Mouse (Mus musculus) MEL (cell line): Measurements from ENCODE around the gene Soat2. TPM values are rescaled to one million over a fixed set of nuclear protein-coding genes. Genes with fewer than 3 reads are reported as not detected.
A peak's percentile ranks its signal among the peaks of the same experiment; 100 is the strongest.

ENCODE experiments used
- DNase-seq: peaks from one replicate; pipeline ENCODE4 v3.0.0; 2011; ENCODE audit warnings: low read depth, low spot score
- H3K27ac ChIP-seq: 2 replicates; pipeline ENCODE4 v1.5.1; 2012; ENCODE audit warnings: low read depth, mild to moderate bottlenecking, control low read depth, low read length, moderate library complexity; ENCODE audit not compliant: control insufficient read depth
- H3K27me3 ChIP-seq, 2 experiments: fragments of 150-350 bp in 1 of 2; sonication (generic) in 1 of 2; 2 replicates each; pipeline ENCODE4 v1.6.1; 2012; ENCODE audit warnings: low read length in 2 of 2, mild to moderate bottlenecking in 2 of 2, improper control_type of control experiment in 1 of 2, moderate library complexity in 1 of 2; ENCODE audit not compliant: insufficient read depth in 2 of 2, control insufficient read depth in 1 of 2
- H3K36me3 ChIP-seq, 2 experiments: 2 replicates each; pipeline ENCODE4 v1.6.1; 2012 to 2014; ENCODE audit warnings: low read length in 2 of 2, improper control_type of control experiment in 1 of 2, inconsistent platforms in 1 of 2, mild to moderate bottlenecking in 1 of 2; ENCODE audit not compliant: insufficient read depth in 2 of 2, control insufficient read depth in 1 of 2
- H3K4me1 ChIP-seq, 2 experiments: fragments of 150-350 bp in 1 of 2; sonication (generic) in 1 of 2; 2 replicates each; pipeline ENCODE4 v1.6.1; 2012; ENCODE audit warnings: low read length in 2 of 2, improper control_type of control experiment in 1 of 2, mild to moderate bottlenecking in 1 of 2; ENCODE audit not compliant: insufficient read depth in 2 of 2, control insufficient read depth in 1 of 2
- H3K4me3 ChIP-seq, 2 experiments: fragments of 150-350 bp in 1 of 2; sonication (generic) in 1 of 2; 2 replicates each; pipeline ENCODE4 v1.5.1; 2012; ENCODE audit warnings: low read depth in 2 of 2, low read length in 2 of 2, mild to moderate bottlenecking in 2 of 2, moderate library complexity in 2 of 2, control low read depth in 1 of 2, improper control_type of control experiment in 1 of 2; ENCODE audit not compliant: control insufficient read depth in 1 of 2, insufficient read depth in 1 of 2
- H3K79me2 ChIP-seq: 2 replicates; pipeline ENCODE4 v1.6.1; 2012; ENCODE audit warnings: mild to moderate bottlenecking, low read length, moderate library complexity; ENCODE audit not compliant: control insufficient read depth, poor library complexity, insufficient read depth
- H3K9ac ChIP-seq: 2 replicates; pipeline ENCODE4 v1.6.1; 2012; ENCODE audit warnings: low read depth, mild to moderate bottlenecking, control low read depth, low read length, moderate library complexity; ENCODE audit not compliant: control insufficient read depth, poor library complexity, severe bottlenecking
- H3K9me3 ChIP-seq: fragments of 150-350 bp; sonication (generic); replicated peaks from 2 replicates; pipeline ENCODE4 v1.6.1; 2012; ENCODE audit warnings: mild to moderate bottlenecking, low read length, improper control_type of control experiment, moderate library complexity; ENCODE audit not compliant: insufficient read depth
- BHLHE40 ChIP-seq: IDR thresholded peaks from 2 replicates; pipeline ENCODE4 v1.6.1; 2012; ENCODE audit warnings: low read depth, mild to moderate bottlenecking, inconsistent platforms, low read length, improper control_type of control experiment, borderline replicate concordance
- CHD1 ChIP-seq: IDR thresholded peaks from 2 replicates; pipeline ENCODE4 v1.6.1; 2012; ENCODE audit warnings: low read depth, mild to moderate bottlenecking, inconsistent platforms, low read length, improper control_type of control experiment
- CTCF ChIP-seq, 3 experiments: IDR thresholded peaks in 2 of 3; conservative IDR thresholded peaks in 1 of 3; 2 replicates each; pipeline ENCODE4 v1.5.1; 2011 to 2012; ENCODE audit warnings: low read length in 3 of 3, low read depth in 2 of 3, mild to moderate bottlenecking in 2 of 3, improper control_type of control experiment in 1 of 3, inconsistent platforms in 1 of 3, mixed read lengths in 1 of 3, moderate library complexity in 1 of 3; ENCODE audit not compliant: control insufficient read depth in 1 of 3, insufficient read depth in 1 of 3, poor library complexity in 1 of 3, severe bottlenecking in 1 of 3
- ETS1 ChIP-seq: IDR thresholded peaks from 2 replicates; pipeline ENCODE4 v1.6.1; 2012; ENCODE audit warnings: low read depth, mild to moderate bottlenecking, inconsistent platforms, low read length, improper control_type of control experiment, moderate library complexity
- HCFC1 ChIP-seq: IDR thresholded peaks from 2 replicates; pipeline ENCODE4 v1.6.1; 2012; ENCODE audit warnings: low read depth, mild to moderate bottlenecking, inconsistent platforms, low read length, improper control_type of control experiment, moderate library complexity
- MAFK ChIP-seq: IDR thresholded peaks from 2 replicates; pipeline ENCODE4 v1.6.1; 2011; ENCODE audit warnings: low read depth, mild to moderate bottlenecking, low read length, improper control_type of control experiment, borderline replicate concordance
- MAZ ChIP-seq: IDR thresholded peaks from 2 replicates; pipeline ENCODE4 v1.6.1; 2012; ENCODE audit warnings: low read depth, mild to moderate bottlenecking, inconsistent platforms, low read length, improper control_type of control experiment
- MXI1 ChIP-seq: IDR thresholded peaks from 2 replicates; pipeline ENCODE4 v1.6.1; 2011; ENCODE audit warnings: mild to moderate bottlenecking, low read depth, low read length, improper control_type of control experiment
- MYB ChIP-seq: IDR thresholded peaks from 2 replicates; pipeline ENCODE4 v1.6.1; 2011; ENCODE audit warnings: mild to moderate bottlenecking, low read depth, low read length, improper control_type of control experiment
- NELFE ChIP-seq: IDR thresholded peaks from 2 replicates; pipeline ENCODE4 v1.6.1; 2011; ENCODE audit warnings: low read depth, low read length, improper control_type of control experiment
- NRF1 ChIP-seq: IDR thresholded peaks from 2 replicates; pipeline ENCODE4 v1.6.1; 2014; ENCODE audit warnings: low read depth, mild to moderate bottlenecking, inconsistent platforms, low read length, improper control_type of control experiment, moderate library complexity; ENCODE audit not compliant: poor library complexity, insufficient read depth, severe bottlenecking
- RAD21 ChIP-seq: IDR thresholded peaks from 2 replicates; pipeline ENCODE4 v1.6.1; 2011; ENCODE audit warnings: mild to moderate bottlenecking, low read depth, low read length, improper control_type of control experiment
- SIN3A ChIP-seq: IDR thresholded peaks from 2 replicates; pipeline ENCODE4 v1.6.1; 2012; ENCODE audit warnings: low read length, improper control_type of control experiment, inconsistent platforms
- SMC3 ChIP-seq: IDR thresholded peaks from 2 replicates; pipeline ENCODE4 v1.6.1; 2011; ENCODE audit warnings: low read depth, low read length, improper control_type of control experiment
- TBP ChIP-seq: IDR thresholded peaks from 2 replicates; pipeline ENCODE4 v1.8.0; 2011; ENCODE audit warnings: low read depth, low read length, improper control_type of control experiment
- UBTF ChIP-seq: IDR thresholded peaks from 2 replicates; pipeline ENCODE4 v1.6.1; 2012; ENCODE audit warnings: low read depth, mild to moderate bottlenecking, inconsistent platforms, low read length, improper control_type of control experiment, moderate library complexity, borderline replicate concordance; ENCODE audit not compliant: insufficient read depth
- USF1 ChIP-seq: IDR thresholded peaks from 2 replicates; pipeline ENCODE4 v1.6.1; 2014; ENCODE audit warnings: low read depth, mild to moderate bottlenecking, inconsistent platforms, low read length, improper control_type of control experiment, moderate library complexity
- USF2 ChIP-seq, 2 experiments: IDR thresholded peaks; 2 replicates each; pipeline ENCODE4 v1.6.1; 2011 to 2012; ENCODE audit warnings: improper control_type of control experiment in 2 of 2, low read length in 2 of 2, borderline replicate concordance in 1 of 2, inconsistent platforms in 1 of 2, low read depth in 1 of 2, mild to moderate bottlenecking in 1 of 2; ENCODE audit not compliant: insufficient read depth in 1 of 2
- ZNF384 ChIP-seq: IDR thresholded peaks from 2 replicates; pipeline ENCODE4 v1.6.1; 2012; ENCODE audit warnings: low read depth, mild to moderate bottlenecking, inconsistent platforms, low read length, improper control_type of control experiment
- polyA plus RNA-seq, 2 experiments: library from polyadenylated mRNA; stranded (reverse) in 1 of 2; unstranded in 1 of 2; fragments of >175 nt in 1 of 2; fragments of >200 nt in 1 of 2; gene quantifications; 2 replicates each; pipeline versions ENCODE4 v1.2.1 to v1.2.4; 2012; ENCODE audit warnings: low replicate concordance in 2 of 2, low read depth in 1 of 2; ENCODE audit not compliant: insufficient read length in 2 of 2, insufficient read depth in 1 of 2, missing spikeins in 1 of 2
- total RNA-seq: library from RNA; depleted of rRNA; stranded (reverse); fragments of 300-350 nt; gene quantifications from 2 replicates; pipeline ENCODE4 v1.2.3, GENCODE M21; 2012

Gene Soat2
- total and polyA plus RNA-seq, 3 experiments, result 20.0 to 44.8 TPM; not detected in 1

DNA sequence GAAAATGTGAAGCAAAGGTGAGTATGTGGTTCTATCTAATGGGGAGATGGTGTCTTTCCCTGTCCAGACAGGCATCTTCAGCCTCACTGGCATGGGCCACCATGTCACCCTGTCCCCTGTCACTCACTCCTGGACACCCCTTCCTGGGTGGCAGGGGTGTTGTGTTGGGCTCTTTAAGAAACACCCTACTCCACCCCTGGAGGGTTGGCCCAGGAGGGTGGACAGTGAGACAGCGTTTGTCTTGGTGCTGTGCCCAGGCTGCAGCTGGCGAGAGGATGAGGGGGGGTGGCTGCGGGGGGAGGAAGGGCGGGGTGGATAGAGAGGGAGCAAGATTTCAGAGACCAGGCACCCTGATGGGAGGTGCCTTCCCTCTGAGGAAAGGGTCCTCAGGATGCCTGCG, 45.0 kb upstream of the Soat2 start:
- no peak for TF ChIP-seq SMC3
- TF ChIP-seq UBTF, result no peak
- TF ChIP-seq CHD1, result no peak
- TF ChIP-seq MAZ, result no peak
- no peak for TF ChIP-seq ZNF384
- no peak for TF ChIP-seq NRF1
- TF ChIP-seq MAFK, result no peak
- no peak for TF ChIP-seq USF2 (IDR thresholded peaks at IDR 0.05; ENCODE audit: borderline replicate concordance in 1 of 2, insufficient read depth in 1 of 2, low read depth in 1 of 2, low read length in 2 of 2)
- no peak for TF ChIP-seq SIN3A
- no peak for TF ChIP-seq ETS1
- TF ChIP-seq MYB, result no peak
- TF ChIP-seq MXI1, result no peak
- no peak for TF ChIP-seq NELFE
- TF ChIP-seq RAD21, result no peak
- TF ChIP-seq BHLHE40, result no peak
- TF ChIP-seq HCFC1, result no peak
- TF ChIP-seq CTCF (IDR thresholded peaks at IDR 0.05 in 2 of 3, conservative IDR thresholded peaks at IDR 0.05 in 1 of 3; ENCODE audit: control insufficient read depth in 1 of 3, insufficient read depth in 1 of 3, low read depth in 2 of 3, low read length in 3 of 3, poor library complexity in 1 of 3, severe bottlenecking in 1 of 3), result no peak
- Histone ChIP-seq H3K36me3 (peaks cover 0 to 11% of the 10 kb centered on the region in 2 experiments; a peak in 2 of 4 replicates), H3K27ac (no peak overlapping the region), H3K9ac (no peak overlapping the region), H3K27me3 (no peaks in the 10 kb centered on the region), H3K4me3 (no peak overlapping the region), H3K4me1 (peaks cover 19 to 29% of the 10 kb centered on the region in 2 experiments), H3K79me2 (no peaks in the 10 kb centered on the region), H3K9me3 (no peaks in the 10 kb centered on the region)
- DNase-seq, result no peak

DNA sequence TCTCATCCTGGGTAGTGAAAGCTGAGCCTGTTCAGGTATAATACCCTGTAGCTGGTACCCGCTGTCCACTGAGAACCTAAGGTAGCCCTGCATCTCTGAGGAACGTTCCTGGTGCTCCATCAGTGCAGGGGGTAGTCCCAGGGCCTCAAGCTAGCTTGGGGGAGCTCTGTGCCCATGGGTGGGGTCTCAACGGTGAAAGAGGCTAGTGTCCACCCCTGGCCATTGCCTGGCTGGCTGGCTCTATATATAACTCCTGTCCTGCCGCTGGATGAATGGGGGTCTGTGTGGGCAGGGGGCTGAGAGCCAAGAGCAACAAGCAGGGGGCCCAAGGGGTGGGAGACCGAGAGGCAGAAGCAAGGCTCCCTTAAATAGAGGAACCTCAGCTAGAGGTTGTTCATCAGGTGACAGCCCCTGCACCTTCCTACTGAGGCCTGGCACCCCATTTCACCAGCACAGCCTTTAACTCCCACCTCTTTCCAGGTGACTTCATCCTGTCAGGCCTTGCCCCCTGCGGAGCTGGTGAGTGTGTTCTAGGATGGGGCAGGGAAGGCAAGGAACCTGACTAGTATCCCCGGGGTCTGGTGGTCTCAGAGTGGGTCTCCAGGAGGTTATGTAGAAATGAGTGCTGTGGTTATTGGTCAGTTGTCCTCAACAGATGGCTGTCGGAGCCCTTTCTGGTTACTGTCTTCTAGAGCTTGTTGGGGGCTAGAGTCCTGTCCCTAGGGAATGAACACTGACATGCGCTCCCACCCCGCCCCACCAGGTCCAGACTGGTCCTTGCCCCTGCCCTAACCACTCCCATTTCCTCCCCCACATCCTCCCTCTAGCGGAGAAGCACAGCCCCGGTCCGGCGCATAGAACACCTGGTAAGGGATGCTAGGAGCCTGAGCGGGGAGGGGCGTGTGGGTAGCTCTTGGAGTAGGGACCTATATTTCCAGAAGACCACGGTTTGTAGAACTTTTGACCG, 44.3 kb upstream of the Soat2 start:
- H3K9me3 ChIP-seq, result no peaks in the 10 kb centered on the region
- TF ChIP-seq TBP, result no peak
- TF ChIP-seq USF1, result no peak
- TF ChIP-seq ZNF384, result no peak
- no peak for TF ChIP-seq NRF1
- peak in 1 of 3 experiments; percentile 20; a peak in 1 of 6 replicates for TF ChIP-seq CTCF (IDR thresholded peaks at IDR 0.05 in 2 of 3, conservative IDR thresholded peaks at IDR 0.05 in 1 of 3; ENCODE audit: control insufficient read depth in 1 of 3, insufficient read depth in 1 of 3, low read depth in 2 of 3, low read length in 3 of 3, poor library complexity in 1 of 3, severe bottlenecking in 1 of 3)
- H3K36me3 ChIP-seq, result peaks cover 0 to 6% of the 10 kb centered on the region in 2 experiments; a peak in 2 of 4 replicates
- H3K27ac ChIP-seq, result no peak overlapping the region
- H3K4me1 ChIP-seq, result peaks cover 19 to 25% of the 10 kb centered on the region in 2 experiments
- H3K9ac ChIP-seq, result no peak overlapping the region
- no peak overlapping the region; a peak in 1 of 4 replicates for H3K4me3 ChIP-seq
- H3K79me2 ChIP-seq, result no peaks in the 10 kb centered on the region
- H3K27me3 ChIP-seq, result no peaks in the 10 kb centered on the region
- DNase-seq, result no peak
